Comparison of ENCODE assay signal across 8 mouse cellular contexts in the genomic region with DNA sequence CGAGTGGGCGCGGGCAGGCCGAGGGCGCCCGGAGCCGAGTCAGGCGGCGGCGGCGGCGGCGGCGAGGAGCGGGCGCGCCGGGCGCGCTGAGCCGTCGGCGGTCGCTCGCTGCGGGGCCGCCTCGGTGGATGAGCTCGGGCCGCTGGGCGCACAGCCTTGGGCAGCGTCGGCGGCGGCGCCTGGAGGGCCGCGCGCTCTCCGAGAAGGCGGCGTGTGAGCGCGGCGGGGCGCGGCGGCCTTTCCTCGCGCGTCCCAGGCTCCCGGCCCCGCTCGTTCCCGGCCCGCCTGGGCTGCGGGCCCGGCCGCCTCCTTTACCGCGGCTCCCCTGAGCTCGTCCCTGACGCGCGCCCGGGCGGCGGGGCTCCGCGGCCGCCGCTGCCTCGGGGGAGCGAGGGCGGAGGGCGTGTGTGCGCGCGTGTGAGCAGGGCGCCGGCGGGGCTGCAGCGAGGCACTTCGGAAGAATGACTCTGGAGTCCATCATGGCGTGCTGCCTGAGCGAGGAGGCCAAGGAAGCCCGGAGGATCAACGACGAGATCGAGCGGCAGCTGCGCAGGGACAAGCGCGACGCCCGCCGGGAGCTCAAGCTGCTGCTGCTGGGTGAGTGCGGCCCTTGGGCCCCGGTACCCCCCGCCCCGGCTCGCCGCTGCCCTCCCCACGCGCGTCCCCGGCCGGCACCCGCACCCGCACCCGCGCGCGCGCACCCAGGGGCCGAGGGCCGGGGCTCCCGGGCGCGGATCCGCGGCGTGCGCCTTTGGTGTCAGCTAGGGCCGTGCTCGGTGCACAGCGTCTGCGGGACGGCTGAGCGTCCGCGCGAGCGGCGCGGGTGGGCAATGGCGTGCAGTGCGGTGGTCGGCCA. TPM values are rescaled to one million over a fixed set of nuclear protein-coding genes. Genes with fewer than 3 reads are reported as not detected.
A peak's percentile ranks its signal among the peaks of the same experiment; 100 is the strongest.
DNase-seq lines count a peak whose midpoint lies in the region; ATAC-seq and TF ChIP-seq lines count a peak whose summit lies in the region.

No protein-coding gene starts in this region.

- peaks cover 2% of the 10 kb centered on the region for H3K9me3 ChIP-seq in CH12.LX (replicated peaks; ENCODE audit: low read length)
- H3K9me3 ChIP-seq in forebrain, embryonic 15.5 days, result no peaks in the 10 kb centered on the region
- no peaks in the 10 kb centered on the region for H3K9me3 ChIP-seq in lung, embryonic 15.5 days

- TF ChIP-seq EP300 in CH12.LX (IDR thresholded peaks at IDR 0.05; ENCODE audit: low read length), result no peak

- peak overlapping the region; percentile 38 for H3K4me2 ChIP-seq in CH12.LX (ENCODE audit: insufficient read depth, low read depth, poor library complexity, severe bottlenecking)
- peak overlapping the region; percentile 51 for H3K4me2 ChIP-seq in forebrain, embryonic 15.5 days (replicated peaks)
- H3K4me2 ChIP-seq in lung, embryonic 15.5 days, result peak overlapping the region; percentile 70

- no peak for TF ChIP-seq RAD21 in CH12.LX (IDR thresholded peaks at IDR 0.05; ENCODE audit: low read depth, low read length)

- peaks cover 0 to 3% of the 10 kb centered on the region in 2 experiments for H3K36me3 ChIP-seq in CH12.LX (replicated peaks in 1 of 2; ENCODE audit: control insufficient read depth in 1 of 2, insufficient read depth in 1 of 2, low read length in 1 of 2)
- H3K36me3 ChIP-seq in forebrain, embryonic 15.5 days, result no peaks in the 10 kb centered on the region
- H3K36me3 ChIP-seq in lung, embryonic 15.5 days, result no peaks in the 10 kb centered on the region
- no peaks in the 10 kb centered on the region for H3K36me3 ChIP-seq in thymus, adult 2 months (ENCODE audit: control insufficient read depth, insufficient read depth, low read length)

- no peaks in the 10 kb centered on the region for H3K27me3 ChIP-seq in CH12.LX (replicated peaks)
- no peaks in the 10 kb centered on the region for H3K27me3 ChIP-seq in forebrain, embryonic 15.5 days
- H3K27me3 ChIP-seq in lung, embryonic 15.5 days, result no peaks in the 10 kb centered on the region
- H3K27me3 ChIP-seq in thymus, adult 2 months (ENCODE audit: control insufficient read depth, insufficient read depth, low read length), result no peaks in the 10 kb centered on the region

- peak overlapping the region; percentile 58 to 90 (median 76) for H3K4me3 ChIP-seq in CH12.LX (replicated peaks in 1 of 3; ENCODE audit: low read depth in 2 of 3, low read length in 2 of 3, poor library complexity in 1 of 3)
- H3K4me3 ChIP-seq in forebrain, embryonic 15.5 days, result peak overlapping the region; percentile 99
- peak overlapping the region; percentile 97 for H3K4me3 ChIP-seq in lung, embryonic 15.5 days
- H3K4me3 ChIP-seq in thymus, adult 2 months (ENCODE audit: control insufficient read depth, insufficient read depth, low read length), result peak overlapping the region; percentile 79

- TF ChIP-seq CTCF in CH12.LX (conservative IDR thresholded peaks at IDR 0.05 in 1 of 2, IDR thresholded peaks at IDR 0.05 in 1 of 2; ENCODE audit: low read depth in 2 of 2, low read length in 2 of 2), result no peak
- TF ChIP-seq CTCF in thymus, adult 2 months (IDR thresholded peaks at IDR 0.05; ENCODE audit: borderline replicate concordance, control insufficient read depth, extremely low read depth, insufficient read depth, low read length, poor library complexity), result no peak

- H3K27ac ChIP-seq in CH12.LX (ENCODE audit: insufficient read depth, low read depth), result peak overlapping the region; percentile 14; the same call in 1 of the 2 replicates
- H3K27ac ChIP-seq in forebrain, embryonic 15.5 days (replicated peaks), result peak overlapping the region; percentile 99
- peak overlapping the region; percentile 96 for H3K27ac ChIP-seq in lung, embryonic 15.5 days
- no peak overlapping the region for H3K27ac ChIP-seq in thymus, adult 2 months (ENCODE audit: control insufficient read depth, insufficient read depth, low read length)

- peaks cover 13% of the 10 kb centered on the region for H3K79me2 ChIP-seq in CH12.LX (replicated peaks; ENCODE audit: control insufficient read depth, extremely low read depth, insufficient read depth, poor library complexity, severe bottlenecking)

- intact Hi-C loops in heart, postnatal 36 days (cut with DNase I), result loop anchor here (2.0 kb wide), 2 partner anchors 90 to 198 kb away; no protein-coding TSS in a partner anchor

- WGBS in forebrain, embryonic 15.5 days, result under 1% methylated on average over 119 of the region's 139 CpGs
- under 1% methylated on average over 87 of the region's 139 CpGs for WGBS in lung, embryonic 15.5 days
- WGBS in thymus, adult 2 months, result 2% methylated on average over 139 of the region's 139 CpGs

- dilution Hi-C loops in CH12.LX (cut with MboI; ENCODE audit: extremely low pct_ligation_motif_present, extremely low pct_unique_long_range_greater_than_20kb, low sequenced_read_pairs), result no loop called here

- H3K9ac ChIP-seq in CH12.LX (ENCODE audit: insufficient read depth, low read depth), result peak overlapping the region; percentile 90
- H3K9ac ChIP-seq in forebrain, embryonic 15.5 days (replicated peaks), result peak overlapping the region; percentile 99
- H3K9ac ChIP-seq in lung, embryonic 15.5 days, result peak overlapping the region; percentile 99

- peak; percentile 43 for ATAC-seq in cerebellum, adult (ENCODE audit: insufficient number of reproducible peaks, low FRiP score, low TSS enrichment)
- ATAC-seq in forebrain, embryonic 15.5 days (replicated peaks), result peak; percentile 75
- ATAC-seq in lung, embryonic 15.5 days (ENCODE audit: borderline replicate concordance, extremely low read depth, low FRiP score, low TSS enrichment), result peak; percentile 55

- peaks cover 6 to 37% of the 10 kb centered on the region in 2 experiments for H3K4me1 ChIP-seq in CH12.LX (ENCODE audit: control insufficient read depth in 1 of 2, insufficient read depth in 2 of 2)
- peaks cover 34% of the 10 kb centered on the region for H3K4me1 ChIP-seq in forebrain, embryonic 15.5 days
- H3K4me1 ChIP-seq in lung, embryonic 15.5 days, result peaks cover 47% of the 10 kb centered on the region
- H3K4me1 ChIP-seq in thymus, adult 2 months (replicated peaks; ENCODE audit: control insufficient read depth, insufficient read depth, low read length), result peaks cover 8% of the 10 kb centered on the region; the same call in 1 of the 2 replicates

- DNase-seq in CH12.LX (ENCODE audit: extremely low read depth), result peak; percentile 25
- peak; percentile 62 to 75 for DNase-seq in heart, postnatal 36 days
- DNase-seq in layer of hippocampus, adult 9-11 months, result peak; percentile 64
- peak; percentile 23 for DNase-seq in ovary, adult 18-20 months (ENCODE audit: low spot score)
- peak; percentile 50 for DNase-seq in thymus, adult 2 months

- in situ Hi-C loops in CH12.LX (cut with MboI; ENCODE audit: low pct_ligation_motif_present, low pct_unique_long_range_greater_than_20kb, low sequenced_read_pairs), result loop anchor here (10.0 kb wide), 1 partner anchor 192 kb away; no protein-coding TSS in a partner anchor

- TF ChIP-seq POLR2A in CH12.LX (IDR thresholded peaks at IDR 0.05; ENCODE audit: low read depth, low read length), result no peak
- TF ChIP-seq POLR2A in thymus, adult 2 months (IDR thresholded peaks at IDR 0.05; ENCODE audit: control insufficient read depth, extremely low read depth, insufficient read depth, low read length, poor library complexity), result no peak

TF ChIP-seq in CH12.LX, 34 proteins besides CTCF, POLR2A, EP300 and RAD21:
- TF ChIP-seq NRF1 (IDR thresholded peaks at IDR 0.05; ENCODE audit: low read depth, low read length) (peak; percentile 46; the same call in 1 of the 2 replicates), JUN (IDR thresholded peaks at IDR 0.05; ENCODE audit: insufficient read depth, low read depth, low read length) (no peak), MEF2A (IDR thresholded peaks at IDR 0.05; ENCODE audit: borderline replicate concordance, low read depth, low read length) (no peak), KAT2A (IDR thresholded peaks at IDR 0.05; ENCODE audit: insufficient replicate concordance, low read length) (no peak), UBTF (IDR thresholded peaks at IDR 0.05; ENCODE audit: low read depth, low read length) (peak; percentile 77; the same call in 1 of the 2 replicates), NELFE (IDR thresholded peaks at IDR 0.05; ENCODE audit: low read depth, low read length) (no peak), ELF1 (IDR thresholded peaks at IDR 0.05; ENCODE audit: low read depth, low read length) (no peak), TCF12 (IDR thresholded peaks at IDR 0.05; ENCODE audit: low read depth, low read length) (no peak), USF2 (conservative IDR thresholded peaks at IDR 0.05; ENCODE audit: low read depth, low read length) (no peak), ZNF384 (IDR thresholded peaks at IDR 0.05; ENCODE audit: low read depth, low read length) (no peak), MXI1 (IDR thresholded peaks at IDR 0.05; ENCODE audit: low read depth, low read length) (no peak; the same call in 1 of the 2 replicates), SIN3A (IDR thresholded peaks at IDR 0.05; ENCODE audit: low read length) (no peak; the same call in 1 of the 2 replicates), ZC3H11A (IDR thresholded peaks at IDR 0.05; ENCODE audit: low read depth, low read length) (no peak), SMC3 (IDR thresholded peaks at IDR 0.05; ENCODE audit: low read depth, low read length) (no peak), CHD2 (IDR thresholded peaks at IDR 0.05; ENCODE audit: low read length) (no peak)

RNA-seq across cellular contexts. Expression of a gene that starts 0.5 kb away (rescaled TPM):
- total RNA-seq in CH12.LX (2012; rRNA removed), result 5.7 and 8.1 TPM in 2 replicates
- 5.1 and 8.2 TPM in 2 replicates for total RNA-seq in CH12.LX (2014; rRNA removed)
- polyA plus RNA-seq in CH12.LX (2012; ENCODE audit: insufficient read length, low read depth), result 12.9 and 15.9 TPM in 2 replicates
- 85.2 and 96.9 TPM in 2 replicates for polyA plus RNA-seq in forebrain, embryonic 15.5 days (2015; fragmentation: Nextera tagmentation; extraction: Ambion mirVana)
- total RNA-seq in heart, postnatal 36 days (2021), result 10 to 100 TPM; 22.5 to 23.0 TPM
- polyA plus RNA-seq in lung, embryonic 15.5 days (2015; fragmentation: Nextera tagmentation; extraction: Ambion mirVana), result 30.6 and 34.3 TPM in 2 replicates
- polyA plus RNA-seq in thymus, adult 2 months (2012; rRNA removed), result 7.7 and 8.1 TPM in 2 replicates
